In the genomic region with DNA sequence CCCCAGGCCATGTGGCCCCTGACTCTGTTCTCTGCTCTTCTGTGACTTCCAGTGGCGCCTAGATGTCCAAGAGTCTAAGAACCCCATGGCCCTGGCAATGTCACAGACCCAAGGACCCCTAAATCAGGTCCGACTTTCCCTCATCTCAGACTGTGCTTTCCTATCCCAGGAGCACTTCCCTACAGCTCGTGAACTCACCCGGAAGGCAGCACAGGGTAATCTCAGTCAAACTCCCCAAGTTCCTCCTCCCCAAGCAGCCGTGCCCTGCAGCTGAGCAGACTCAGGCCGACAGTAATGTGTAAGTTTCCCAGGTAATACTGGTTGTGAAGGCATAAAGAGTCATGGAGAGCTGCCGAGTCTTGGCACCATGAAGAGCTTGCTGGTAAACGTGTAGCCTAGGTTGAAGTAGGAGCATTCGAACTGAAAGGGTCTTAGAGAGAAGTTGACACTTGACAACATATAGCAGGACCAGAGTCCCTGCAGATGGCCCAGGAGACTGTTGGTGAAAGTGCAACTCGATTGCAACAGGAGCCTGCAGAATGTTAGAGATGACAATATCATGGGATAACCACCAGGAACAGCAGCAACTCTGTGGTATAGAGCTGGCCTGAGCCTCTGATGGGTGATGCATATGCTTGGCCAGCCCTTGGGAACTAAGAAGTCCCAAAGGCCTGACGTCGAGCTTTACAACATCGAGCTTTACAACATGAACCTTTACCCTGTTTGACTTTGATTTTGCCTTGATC, we compare ENCODE assay signal across 24 mouse cellular contexts. TPM values are rescaled to one million over a fixed set of nuclear protein-coding genes. Genes with fewer than 3 reads are reported as not detected.
DNase-seq lines count a peak whose midpoint lies in the region; ATAC-seq and TF ChIP-seq lines count a peak whose summit lies in the region.
"Had no signal": no experiment of that assay in that cellular context is flagged by ENCODE, and none has a peak within 500 bp of the region (broad histone marks: within the 10 kb centered on the region; RNA-seq: fewer than 3 reads in every experiment).

No protein-coding gene starts in this region.

- TF ChIP-seq EP300 in liver, postnatal 0 days (IDR thresholded peaks at IDR 0.05; ENCODE audit: low read depth): no peak

- no peak overlapping the region for H3K4me3 ChIP-seq in liver, postnatal 0 days (ENCODE audit: low read depth, low read length)
- H3K4me3 ChIP-seq in liver, embryonic 12.5 days: no peak overlapping the region
- no peak overlapping the region for H3K4me3 ChIP-seq in thymus, adult 2 months (ENCODE audit: control insufficient read depth, insufficient read depth, low read length)
- H3K4me3 ChIP-seq: embryonic facial prominence, embryonic 13.5 days; forebrain, embryonic 12.5 days; heart, embryonic 15.5 days; hindbrain, embryonic 10.5 days; hindbrain, embryonic 15.5 days had no signal

- peak; percentile 2 for DNase-seq in kidney, adult 18-20 months
- DNase-seq in kidney, postnatal 14 days: no peak
- DNase-seq in liver, postnatal 0 days: peak; percentile 12
- no peak for DNase-seq in thymus, adult 2 months
- no peak for DNase-seq in thymus, postnatal 4 days
- DNase-seq in gastrocnemius, postnatal 14 days: no peak
- DNase-seq: adrenal gland, postnatal 14 days; cerebellum, adult 18-20 months; cerebellum, adult 9-11 months; cerebellum, postnatal 36 days; gastrocnemius, postnatal 10 days; heart, postnatal 14 days had no signal

- TF ChIP-seq CTCF in liver, postnatal 0 days (IDR thresholded peaks at IDR 0.05; ENCODE audit: low read depth): no peak
- no peak for TF ChIP-seq CTCF in thymus, adult 2 months (IDR thresholded peaks at IDR 0.05; ENCODE audit: borderline replicate concordance, control insufficient read depth, extremely low read depth, insufficient read depth, low read length, poor library complexity)

- peak overlapping the region; percentile 44; the same call in 1 of the 2 replicates for H3K27ac ChIP-seq in liver, postnatal 0 days (ENCODE audit: low read depth)
- H3K27ac ChIP-seq in liver, embryonic 12.5 days: no peak overlapping the region
- peak overlapping the region; percentile 16; the same call in 1 of the 2 replicates for H3K27ac ChIP-seq in thymus, adult 2 months (ENCODE audit: control insufficient read depth, insufficient read depth, low read length)
- H3K27ac ChIP-seq: embryonic facial prominence, embryonic 13.5 days; forebrain, embryonic 12.5 days; heart, embryonic 15.5 days; hindbrain, embryonic 10.5 days; hindbrain, embryonic 15.5 days had no signal

- no peaks in the 10 kb centered on the region for H3K9me3 ChIP-seq in liver, postnatal 0 days (ENCODE audit: low read length)
- H3K9me3 ChIP-seq in liver, embryonic 12.5 days (replicated peaks): no peaks in the 10 kb centered on the region
- H3K9me3 ChIP-seq: embryonic facial prominence, embryonic 13.5 days; forebrain, embryonic 12.5 days; heart, embryonic 15.5 days; hindbrain, embryonic 10.5 days; hindbrain, embryonic 15.5 days had no signal

- H3K27me3 ChIP-seq in liver, postnatal 0 days (ENCODE audit: insufficient read depth, low read length): no peaks in the 10 kb centered on the region
- no peaks in the 10 kb centered on the region for H3K27me3 ChIP-seq in liver, embryonic 12.5 days (replicated peaks)
- no peaks in the 10 kb centered on the region for H3K27me3 ChIP-seq in thymus, adult 2 months (ENCODE audit: control insufficient read depth, insufficient read depth, low read length)
- H3K27me3 ChIP-seq: embryonic facial prominence, embryonic 13.5 days; heart, embryonic 15.5 days; hindbrain, embryonic 15.5 days; Patski had no signal

- 0 out of 2 replicates have a peak, but pooled peaks have one; percentile 19 for ATAC-seq in liver, postnatal 0 days
- no peak for ATAC-seq in liver, embryonic 12.5 days
- ATAC-seq: activated CD4-positive, CD25-positive, alpha-beta regulatory T cell, adult 4 months; forebrain, embryonic 16.5 days; Patski had no signal

- TF ChIP-seq POLR2A in thymus, adult 2 months (IDR thresholded peaks at IDR 0.05; ENCODE audit: control insufficient read depth, extremely low read depth, insufficient read depth, low read length, poor library complexity): no peak

- H3K9ac ChIP-seq in liver, postnatal 0 days (replicated peaks): no peak overlapping the region
- no peak overlapping the region for H3K9ac ChIP-seq in liver, embryonic 12.5 days
- H3K9ac ChIP-seq: embryonic facial prominence, embryonic 13.5 days; forebrain, embryonic 12.5 days; heart, embryonic 15.5 days; hindbrain, embryonic 15.5 days had no signal

- no peaks in the 10 kb centered on the region for H3K36me3 ChIP-seq in liver, postnatal 0 days (replicated peaks; ENCODE audit: insufficient read depth, low read length)
- H3K36me3 ChIP-seq in liver, embryonic 12.5 days: no peaks in the 10 kb centered on the region
- H3K36me3 ChIP-seq in thymus, adult 2 months (ENCODE audit: control insufficient read depth, insufficient read depth, low read length): no peaks in the 10 kb centered on the region
- H3K36me3 ChIP-seq: embryonic facial prominence, embryonic 13.5 days; forebrain, embryonic 12.5 days; heart, embryonic 15.5 days; hindbrain, embryonic 10.5 days; hindbrain, embryonic 15.5 days had no signal

- H3K4me2 ChIP-seq in liver, postnatal 0 days (ENCODE audit: low read depth, low read length): no peak overlapping the region
- H3K4me2 ChIP-seq in liver, embryonic 12.5 days: no peak overlapping the region
- H3K4me2 ChIP-seq: embryonic facial prominence, embryonic 13.5 days; forebrain, embryonic 12.5 days; heart, embryonic 15.5 days; hindbrain, embryonic 15.5 days had no signal

- 58% methylated on average over 13 of the region's 13 CpGs for WGBS in liver, postnatal 0 days (ENCODE audit: insufficient replicate concordance)
- 53% methylated on average over 13 of the region's 13 CpGs for WGBS in liver, embryonic 12.5 days (ENCODE audit: insufficient replicate concordance)
- 86% methylated on average over 13 of the region's 13 CpGs for WGBS in thymus, adult 2 months

- intact Hi-C loops in gastrocnemius, postnatal 14 days (cut with DNase I; ENCODE audit: low total_unique reads): loop anchor here (5.0 kb wide), 1 partner anchor 55 kb away; no protein-coding TSS in a partner anchor

- H3K4me1 ChIP-seq in liver, postnatal 0 days (ENCODE audit: insufficient read depth): peaks cover 10% of the 10 kb centered on the region
- H3K4me1 ChIP-seq in liver, embryonic 12.5 days: no peaks in the 10 kb centered on the region
- H3K4me1 ChIP-seq in thymus, adult 2 months (replicated peaks; ENCODE audit: control insufficient read depth, insufficient read depth, low read length): peaks cover 17% of the 10 kb centered on the region
- H3K4me1 ChIP-seq: embryonic facial prominence, embryonic 13.5 days; forebrain, embryonic 12.5 days; heart, embryonic 15.5 days; hindbrain, embryonic 10.5 days; hindbrain, embryonic 15.5 days had no signal

RNA-seq across cellular contexts. Expression of a gene that starts 6.9 kb away (rescaled TPM):
- polyA plus RNA-seq in liver, postnatal 0 days (2015; fragmentation: Nextera tagmentation; extraction: Ambion mirVana): 18.2 and 18.9 TPM in 2 replicates
- not detected in 2 replicates for polyA plus RNA-seq in liver, embryonic 12.5 days (2016; fragmentation: Nextera tagmentation; extraction: Ambion mirVana)
- polyA plus RNA-seq in thymus, adult 2 months (2012; rRNA removed): 0.61 and 0.93 TPM in 2 replicates
- not detected for total RNA-seq in gastrocnemius, postnatal 14 days (2021)
- total RNA-seq: adrenal gland, adult 18-20 months; CH12.LX; heart, postnatal 14 days had no signal
- polyA plus RNA-seq: embryonic facial prominence, embryonic 13.5 days; frontal cortex, adult 2 months; heart, embryonic 15.5 days; hindbrain, embryonic 15.5 days; Patski had no signal

RNA-seq across cellular contexts. Expression of a gene that starts 13.6 kb away (rescaled TPM):
- 17.1 and 17.8 TPM in 2 replicates for polyA plus RNA-seq in liver, postnatal 0 days (2015; fragmentation: Nextera tagmentation; extraction: Ambion mirVana)
- polyA plus RNA-seq in liver, embryonic 12.5 days (2016; fragmentation: Nextera tagmentation; extraction: Ambion mirVana): 40.8 and 42.2 TPM in 2 replicates
- 101 and 104 TPM in 2 replicates for polyA plus RNA-seq in thymus, adult 2 months (2012; rRNA removed)
- total RNA-seq in gastrocnemius, postnatal 14 days (2021): 10 to 100 TPM; 20.8 to 22.6 TPM

RNA-seq across cellular contexts. Expression of a gene that starts 13.7 kb away (rescaled TPM):
- polyA plus RNA-seq in liver, postnatal 0 days (2015; fragmentation: Nextera tagmentation; extraction: Ambion mirVana): 13.6 and 14.9 TPM in 2 replicates
- polyA plus RNA-seq in liver, embryonic 12.5 days (2016; fragmentation: Nextera tagmentation; extraction: Ambion mirVana): 0.80 and 0.83 TPM in 2 replicates
- 24.8 and 43.5 TPM in 2 replicates for polyA plus RNA-seq in thymus, adult 2 months (2012; rRNA removed)
- not detected for total RNA-seq in gastrocnemius, postnatal 14 days (2021)
- total RNA-seq: adrenal gland, postnatal 14 days had no signal

RNA-seq across cellular contexts. Expression of a gene that starts 27.6 kb away (rescaled TPM):
- polyA plus RNA-seq in liver, postnatal 0 days (2015; fragmentation: Nextera tagmentation; extraction: Ambion mirVana): 0.05 and 0.15 TPM in 2 replicates
- not detected in 2 replicates for polyA plus RNA-seq in liver, embryonic 12.5 days (2016; fragmentation: Nextera tagmentation; extraction: Ambion mirVana)
- 0.24 and 0.44 TPM in 2 replicates for polyA plus RNA-seq in thymus, adult 2 months (2012; rRNA removed)
- not detected for total RNA-seq in gastrocnemius, postnatal 14 days (2021)
- total RNA-seq: CH12.LX; gastrocnemius, postnatal 10 days had no signal

RNA-seq across cellular contexts. Expression of a gene that starts 39.4 kb away (rescaled TPM):
- polyA plus RNA-seq in liver, postnatal 0 days (2015; fragmentation: Nextera tagmentation; extraction: Ambion mirVana): 3.3 and 4.5 TPM in 2 replicates
- polyA plus RNA-seq in liver, embryonic 12.5 days (2016; fragmentation: Nextera tagmentation; extraction: Ambion mirVana): 13.8 and 14.4 TPM in 2 replicates
- polyA plus RNA-seq in thymus, adult 2 months (2012; rRNA removed): 24.7 and 26.0 TPM in 2 replicates
- 10 to 100 TPM; 14.4 to 14.8 TPM for total RNA-seq in gastrocnemius, postnatal 14 days (2021)

Comparison
In these comparisons a context has a peak if more than half of its experiments do, and no peak if none do; other contexts are left out.
1. DNase-seq: peak in kidney, adult 18-20 months (single experiment) and liver, postnatal 0 days (single experiment); none in kidney, postnatal 14 days (single experiment), thymus, adult 2 months (single experiment), thymus, postnatal 4 days (single experiment) and gastrocnemius, postnatal 14 days (single experiment).